Mouse (Mus musculus): ENCODE measurements around the gene Rnf182.
A peak's percentile ranks its signal among the peaks of the same experiment; 100 is the strongest.

The Rnf182 gene

GRCm38 (mm10) chr13:43614667-43615066, 843 bp upstream of the Rnf182 start:
- DNase-seq: no peak

- no peak for DNase-seq
Measured at GRCm38 (mm10) chr13:43615194-43615576, 325 bp upstream of the Rnf182 start.

- DNase-seq: peak; percentile 67
Measured at GRCm38 (mm10) chr13:43616551-43616950, 1.0 kb downstream of the Rnf182 start.

- no peak for DNase-seq
Measured at GRCm38 (mm10) chr13:43619550-43620175, 4.2 kb downstream of the Rnf182 start.

- DNase-seq: no peak
Measured at GRCm38 (mm10) chr13:43627922-43628321, 12.4 kb downstream of the Rnf182 start.

GRCm38 (mm10) chr13:43629785-43630184, 14.3 kb downstream of the Rnf182 start:
- DNase-seq: peak; percentile 93

GRCm38 (mm10) chr13:43631266-43631665, 15.8 kb downstream of the Rnf182 start:
- DNase-seq: no peak

- DNase-seq: no peak
Measured at GRCm38 (mm10) chr13:43633024-43633423, 17.5 kb downstream of the Rnf182 start.

GRCm38 (mm10) chr13:43637720-43638119, 22.2 kb downstream of the Rnf182 start:
- DNase-seq: no peak

- no peak for DNase-seq
Measured at GRCm38 (mm10) chr13:43644991-43645390, 29.5 kb downstream of the Rnf182 start.

- DNase-seq: no peak
Measured at GRCm38 (mm10) chr13:43648556-43648955, 33.0 kb downstream of the Rnf182 start.

- no peak for DNase-seq
Measured at GRCm38 (mm10) chr13:43651277-43651676, 35.8 kb downstream of the Rnf182 start.

- no peak for DNase-seq
Measured at GRCm38 (mm10) chr13:43654091-43654490, 38.6 kb downstream of the Rnf182 start.

- DNase-seq: no peak
Measured at GRCm38 (mm10) chr13:43663225-43663624, 47.7 kb downstream of the Rnf182 start.

GRCm38 (mm10) chr13:43666130-43666529, 50.6 kb downstream of the Rnf182 start:
- no peak for DNase-seq

GRCm38 (mm10) chr13:43666920-43667319, 51.4 kb downstream of the Rnf182 start:
- no peak for DNase-seq

GRCm38 (mm10) chr13:43677159-43677882, 61.8 kb downstream of the Rnf182 start:
- DNase-seq: no peak

- no peak for DNase-seq
Measured at GRCm38 (mm10) chr13:43677883-43678244, 62.4 kb downstream of the Rnf182 start.

- peak; percentile 73 for DNase-seq
Measured at GRCm38 (mm10) chr13:43684499-43684994, 69.0 kb downstream of the Rnf182 start.

GRCm38 (mm10) chr13:43688065-43688464, 72.6 kb downstream of the Rnf182 start:
- no peak for DNase-seq

- no peak for DNase-seq
Measured at GRCm38 (mm10) chr13:43691755-43692154, 76.2 kb downstream of the Rnf182 start.

GRCm38 (mm10) chr13:43695521-43695920, 80.0 kb downstream of the Rnf182 start:
- DNase-seq: no peak

GRCm38 (mm10) chr13:43696011-43696410, 80.5 kb downstream of the Rnf182 start:
- DNase-seq: no peak

GRCm38 (mm10) chr13:43698506-43698905, 83.0 kb downstream of the Rnf182 start:
- DNase-seq: peak; percentile 80

GRCm38 (mm10) chr13:43703471-43703870, 88.0 kb downstream of the Rnf182 start:
- no peak for DNase-seq

Measured in cerebellum, adult 11 months (tissue).